Mouse (Mus musculus): ENCODE data around the gene Gpc5. TPM values are rescaled to one million over a fixed set of nuclear protein-coding genes. Genes with fewer than 3 reads are reported as not detected.

Gene Gpc5
- polyA plus RNA-seq, 2 experiments from 2014 or later, result 0.30 TPM; not detected in 1

DNA sequence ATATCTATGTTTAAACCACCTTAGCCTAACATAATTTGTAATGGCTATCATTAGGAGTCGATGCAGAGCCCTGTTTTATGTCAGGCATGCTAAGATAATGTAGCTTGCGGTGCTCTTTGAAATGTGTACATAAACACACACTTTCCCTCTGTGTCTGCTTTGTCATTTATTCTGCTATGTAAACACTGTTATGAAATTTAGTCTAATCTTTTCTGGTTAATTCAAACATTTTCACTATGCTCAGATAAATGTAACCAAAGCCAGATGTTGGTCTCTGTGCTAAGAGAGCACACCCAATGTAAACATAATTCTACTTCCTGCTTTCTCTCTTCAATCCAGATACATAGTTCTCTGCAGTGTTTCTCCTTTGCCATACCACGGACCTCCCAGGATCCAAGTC lies 1256.5 kb downstream of the Gpc5 start:
- no peak for ATAC-seq

DNA sequence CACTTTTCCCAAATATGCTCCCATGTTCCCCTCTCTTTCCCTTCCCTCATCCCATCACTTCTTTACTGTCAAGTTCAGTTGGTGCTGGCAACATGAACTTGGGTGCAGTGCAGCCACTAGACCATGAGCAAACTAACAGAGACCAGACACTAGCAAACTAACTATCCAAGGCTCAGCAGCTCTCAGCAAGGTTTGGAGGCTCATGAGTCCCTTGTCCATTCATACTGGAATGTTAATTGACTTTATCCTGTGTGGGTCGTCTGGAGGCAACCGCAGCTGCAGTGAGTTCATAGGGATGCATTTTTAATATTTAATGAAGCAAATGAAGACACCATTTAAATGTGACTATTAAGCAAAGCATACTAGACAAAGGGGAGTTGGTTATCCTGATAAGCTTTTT lies 1292.6 kb downstream of the Gpc5 start:
- ATAC-seq, result no peak

GRCm38 (mm10) chr14:116415511-116415910 lies 1323.5 kb downstream of the Gpc5 start:
- ATAC-seq, result no peak

GRCm38 (mm10) chr14:116448219-116448618 lies 1356.2 kb downstream of the Gpc5 start:
- ATAC-seq, result no peak

DNA sequence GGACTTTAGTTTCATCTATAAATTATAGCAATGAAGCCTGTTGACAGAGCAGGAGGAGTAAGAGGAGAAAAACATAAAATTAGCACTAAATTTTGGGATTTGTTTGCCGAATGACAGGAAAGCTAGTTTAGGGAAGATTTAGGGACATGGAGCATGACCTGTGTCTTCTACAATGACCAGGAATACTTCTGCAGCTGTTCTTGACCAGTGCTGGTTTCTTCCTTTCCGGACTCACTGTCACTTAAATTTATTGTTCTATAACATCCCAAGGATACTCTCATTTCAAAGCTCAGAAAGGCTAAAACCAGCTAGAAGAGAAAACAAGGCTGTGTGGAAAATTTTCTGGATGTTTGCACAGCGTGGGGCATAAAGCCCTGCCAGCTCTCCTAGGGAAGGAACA lies 1361.3 kb downstream of the Gpc5 start:
- ATAC-seq, result no peak

- no peak for ATAC-seq
Measured at GRCm38 (mm10) chr14:116456211-116456610, 1364.2 kb downstream of the Gpc5 start.

- ATAC-seq, result no peak
Measured at GRCm38 (mm10) chr14:116473378-116474179, 1381.6 kb downstream of the Gpc5 start.

DNA sequence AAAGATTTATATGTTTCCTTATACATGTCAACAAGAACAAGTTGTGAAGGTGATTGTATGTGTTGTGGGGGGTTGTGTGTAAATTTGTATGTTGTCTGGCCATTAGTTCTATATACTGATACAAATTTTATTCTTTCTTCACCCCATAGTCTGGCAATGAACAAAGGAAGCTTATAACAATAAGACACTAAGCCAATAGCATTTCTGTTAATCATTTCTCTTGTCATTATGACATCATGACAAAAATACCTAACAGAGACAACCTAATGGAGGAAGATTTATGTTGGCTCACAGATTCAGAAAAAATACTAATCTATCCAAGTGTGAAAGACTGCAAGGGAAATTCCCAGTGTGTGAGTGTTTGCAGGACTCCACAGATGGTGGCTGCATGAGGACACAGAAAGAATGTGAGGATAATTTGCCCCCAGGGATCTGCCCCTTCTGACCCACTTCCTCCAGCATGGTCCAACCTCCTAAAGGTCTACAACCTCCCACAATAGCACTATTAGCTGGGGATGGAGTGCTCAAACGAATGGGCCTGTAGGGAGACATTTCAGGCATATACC lies 1402.4 kb downstream of the Gpc5 start:
- ATAC-seq, result no peak

DNA sequence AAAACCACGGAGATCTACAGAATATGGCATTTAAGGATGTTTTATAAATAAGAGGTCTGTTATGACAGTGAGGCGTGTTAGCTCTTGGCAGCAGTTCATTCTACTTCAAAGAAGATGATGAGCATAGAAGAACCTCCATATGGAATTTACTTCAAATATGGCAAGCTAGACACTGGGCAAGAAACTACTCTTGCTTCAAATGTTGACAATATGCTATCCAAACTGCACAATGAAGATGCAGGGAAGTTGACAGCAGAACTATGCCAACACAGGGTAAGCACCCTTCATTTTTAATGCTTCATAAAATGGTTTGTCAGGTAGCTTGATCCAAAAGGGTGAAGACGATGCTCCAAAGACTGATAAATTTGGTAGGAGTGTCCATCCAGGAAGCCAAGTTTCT lies 1446.2 kb downstream of the Gpc5 start:
- no peak for ATAC-seq

GRCm38 (mm10) chr14:116543746-116544145 lies 1451.7 kb downstream of the Gpc5 start:
- no peak for ATAC-seq

- ATAC-seq, result no peak
Measured at GRCm38 (mm10) chr14:116551401-116551800, 1459.4 kb downstream of the Gpc5 start.

DNA sequence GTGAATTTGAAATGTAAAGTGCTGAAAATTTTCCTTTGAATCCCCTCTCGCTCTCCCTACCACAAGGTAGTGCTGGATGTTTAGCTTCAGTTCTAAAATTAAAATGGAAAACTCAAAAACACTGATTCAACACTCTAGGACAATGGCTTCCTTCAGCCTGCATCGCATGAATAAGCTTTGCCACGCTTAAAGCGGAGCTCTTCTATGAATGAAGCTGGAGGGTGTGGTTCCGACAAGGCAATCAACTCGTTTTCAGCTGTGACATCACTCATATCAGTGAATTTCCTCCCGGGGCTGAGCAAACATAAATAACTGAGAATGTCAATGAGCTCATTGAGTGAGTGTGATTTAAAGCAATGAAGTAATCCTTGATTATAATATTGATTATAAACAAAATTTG lies 1461.3 kb downstream of the Gpc5 start:
- ATAC-seq, result no peak

- ATAC-seq, result no peak
Measured at GRCm38 (mm10) chr14:116558141-116558800, 1466.3 kb downstream of the Gpc5 start.

- no peak for ATAC-seq
Measured at GRCm38 (mm10) chr14:116559990-116560389, 1468.0 kb downstream of the Gpc5 start.

All from CD4-positive, CD25-positive, alpha-beta regulatory T cell, adult 4 months (primary cell).